In genomic region chr6:86394078-86394720, GRCm38 (mm10) we compare ENCODE assay signal across 34 mouse cellular contexts. TPM values are rescaled to one million over a fixed set of nuclear protein-coding genes. Genes with fewer than 3 reads are reported as not detected.
A peak's percentile ranks its signal among the peaks of the same experiment; 100 is the strongest.
DNase-seq lines count a peak whose midpoint lies in the region; ATAC-seq and TF ChIP-seq lines count a peak whose summit lies in the region.
"Had no signal": no experiment of that assay in that cellular context is flagged by ENCODE, and none has a peak within 500 bp of the region (broad histone marks: within the 10 kb centered on the region; RNA-seq: fewer than 3 reads in every experiment).

No protein-coding gene starts in this region.

- peak overlapping the region; percentile 88; the same call in 1 of the 2 replicates for H3K4me2 ChIP-seq in forebrain, embryonic 12.5 days
- no peak overlapping the region for H3K4me2 ChIP-seq in forebrain, postnatal 0 days (ENCODE audit: low read depth)
- H3K4me2 ChIP-seq in liver, embryonic 15.5 days: 0 out of 2 replicates have a peak overlapping the region, but pooled peaks have one; percentile 97
- no peak overlapping the region for H3K4me2 ChIP-seq in liver, embryonic 12.5 days

- peaks cover 32% of the 10 kb centered on the region for H3K4me1 ChIP-seq in forebrain, embryonic 12.5 days
- H3K4me1 ChIP-seq in forebrain, postnatal 0 days (ENCODE audit: insufficient read depth): peaks cover 13% of the 10 kb centered on the region
- H3K4me1 ChIP-seq in liver, embryonic 15.5 days (replicated peaks): peaks cover 45% of the 10 kb centered on the region
- peaks cover 42% of the 10 kb centered on the region for H3K4me1 ChIP-seq in liver, embryonic 12.5 days

- no peak for DNase-seq in forebrain, postnatal 0 days
- DNase-seq in urinary bladder, postnatal 14 days (ENCODE audit: low spot score): peak; percentile 10
- no peak for DNase-seq in urinary bladder, postnatal 10 days (ENCODE audit: low spot score)
- DNase-seq in natural killer cell, adult 2 months (ENCODE audit: low spot score in 2 of 2): no peak
- DNase-seq: adrenal gland, postnatal 14 days; cerebellum, adult 11 months; cerebellum, adult 9-10 months; gastrocnemius, postnatal 25 days; heart, adult 18-20 months; kidney, postnatal 14 days; layer of hippocampus, adult 9-11 months; liver; lung, adult 18-20 months; lung, postnatal 10 days; retina, postnatal 1 day; right cerebral cortex, postnatal 14 days; thymus, adult 2 months; thymus, postnatal 36 days had no signal

- no peak overlapping the region for H3K9ac ChIP-seq in forebrain, embryonic 12.5 days
- no peak overlapping the region for H3K9ac ChIP-seq in forebrain, postnatal 0 days
- no peak overlapping the region for H3K9ac ChIP-seq in liver, embryonic 15.5 days
- no peak overlapping the region for H3K9ac ChIP-seq in liver, embryonic 12.5 days
- H3K9ac ChIP-seq: embryonic facial prominence, embryonic 15.5 days; heart, embryonic 15.5 days had no signal

- H3K4me3 ChIP-seq in forebrain, embryonic 12.5 days (replicated peaks): no peak overlapping the region
- no peak overlapping the region for H3K4me3 ChIP-seq in forebrain, postnatal 0 days (ENCODE audit: low read depth, low read length)
- no peak overlapping the region for H3K4me3 ChIP-seq in liver, embryonic 15.5 days (replicated peaks)
- H3K4me3 ChIP-seq in liver, embryonic 12.5 days: no peak overlapping the region
- H3K4me3 ChIP-seq: heart, embryonic 15.5 days; myocyte had no signal

- H3K36me3 ChIP-seq in forebrain, embryonic 12.5 days (replicated peaks): peaks cover 45% of the 10 kb centered on the region
- peaks cover 37% of the 10 kb centered on the region for H3K36me3 ChIP-seq in forebrain, postnatal 0 days (ENCODE audit: insufficient read depth)
- peaks cover 49% of the 10 kb centered on the region for H3K36me3 ChIP-seq in liver, embryonic 15.5 days (replicated peaks)
- peaks cover 49% of the 10 kb centered on the region for H3K36me3 ChIP-seq in liver, embryonic 12.5 days

- no peak overlapping the region for H3K27ac ChIP-seq in forebrain, embryonic 12.5 days
- no peak overlapping the region for H3K27ac ChIP-seq in forebrain, postnatal 0 days (ENCODE audit: low read depth, low read length)
- no peak overlapping the region for H3K27ac ChIP-seq in liver, embryonic 15.5 days (replicated peaks)
- no peak overlapping the region for H3K27ac ChIP-seq in liver, embryonic 12.5 days
- H3K27ac ChIP-seq: heart, embryonic 15.5 days; hindbrain, embryonic 14.5 days; macrophage; neural tube, embryonic 15.5 days had no signal

- TF ChIP-seq CTCF in forebrain, postnatal 0 days (IDR thresholded peaks at IDR 0.05; ENCODE audit: low read depth): no peak

- ATAC-seq in forebrain, embryonic 12.5 days (ENCODE audit: low FRiP score): no peak
- no peak for ATAC-seq in forebrain, postnatal 0 days
- no peak for ATAC-seq in liver, embryonic 15.5 days (ENCODE audit: insufficient read depth)
- ATAC-seq in liver, embryonic 12.5 days: no peak
- ATAC-seq: forebrain, embryonic 14.5 days; intestine, postnatal 0 days; Patski had no signal

- H3K9me3 ChIP-seq in forebrain, embryonic 12.5 days: no peaks in the 10 kb centered on the region
- no peaks in the 10 kb centered on the region for H3K9me3 ChIP-seq in forebrain, postnatal 0 days (ENCODE audit: low read length)
- no peaks in the 10 kb centered on the region for H3K9me3 ChIP-seq in liver, embryonic 15.5 days (replicated peaks)
- H3K9me3 ChIP-seq in liver, embryonic 12.5 days (replicated peaks): no peaks in the 10 kb centered on the region
- H3K9me3 ChIP-seq: embryonic facial prominence, embryonic 15.5 days; heart, embryonic 15.5 days; neural tube, embryonic 15.5 days had no signal

- WGBS in forebrain, embryonic 12.5 days: 88% methylated on average over 17 of the region's 17 CpGs
- 90% methylated on average over 17 of the region's 17 CpGs for WGBS in forebrain, postnatal 0 days
- WGBS in liver, embryonic 15.5 days (ENCODE audit: insufficient replicate concordance): 81% methylated on average over 17 of the region's 17 CpGs
- 82% methylated on average over 17 of the region's 17 CpGs for WGBS in liver, embryonic 12.5 days (ENCODE audit: insufficient replicate concordance)

- 0 out of 2 replicates have a peak, but pooled peaks cover 4% of the 10 kb centered on the region for H3K27me3 ChIP-seq in forebrain, embryonic 12.5 days
- H3K27me3 ChIP-seq in forebrain, postnatal 0 days (ENCODE audit: insufficient read depth, low read length): no peaks in the 10 kb centered on the region
- H3K27me3 ChIP-seq in liver, embryonic 15.5 days: peaks cover 8% of the 10 kb centered on the region; the same call in 1 of the 2 replicates
- peaks cover 5% of the 10 kb centered on the region; the same call in 1 of the 2 replicates for H3K27me3 ChIP-seq in liver, embryonic 12.5 days (replicated peaks)
- H3K27me3 ChIP-seq: embryonic facial prominence, embryonic 15.5 days; heart, embryonic 15.5 days; neural tube, embryonic 15.5 days; Patski had no signal

RNA-seq across cellular contexts. Expression of gene Pcyox1, which starts 2.8 kb away (rescaled TPM):
- 99.8 and 106 TPM in 2 replicates for polyA plus RNA-seq in forebrain, embryonic 12.5 days (2016; fragmentation: Nextera tagmentation; extraction: Ambion mirVana)
- 105 and 113 TPM in 2 replicates for total RNA-seq in forebrain, postnatal 0 days (2014; rRNA removed)
- polyA plus RNA-seq in forebrain, postnatal 0 days (2015; fragmentation: Nextera tagmentation; extraction: Ambion mirVana): 90.1 and 99.2 TPM in 2 replicates
- 58.6 and 66.3 TPM in 2 replicates for polyA plus RNA-seq in liver, embryonic 15.5 days (2015; fragmentation: Nextera tagmentation; extraction: Ambion mirVana)
- 41.5 and 45.9 TPM in 2 replicates for polyA plus RNA-seq in liver, embryonic 12.5 days (2016; fragmentation: Nextera tagmentation; extraction: Ambion mirVana)

RNA-seq across cellular contexts. Expression of gene Tia1, which starts 9.8 kb away (rescaled TPM):
- 337 and 341 TPM in 2 replicates for polyA plus RNA-seq in forebrain, embryonic 12.5 days (2016; fragmentation: Nextera tagmentation; extraction: Ambion mirVana)
- 201 and 252 TPM in 2 replicates for total RNA-seq in forebrain, postnatal 0 days (2014; rRNA removed)
- 150 and 191 TPM in 2 replicates for polyA plus RNA-seq in forebrain, postnatal 0 days (2015; fragmentation: Nextera tagmentation; extraction: Ambion mirVana)
- polyA plus RNA-seq in liver, embryonic 15.5 days (2015; fragmentation: Nextera tagmentation; extraction: Ambion mirVana): 19.1 and 20.8 TPM in 2 replicates
- 45.2 and 46.2 TPM in 2 replicates for polyA plus RNA-seq in liver, embryonic 12.5 days (2016; fragmentation: Nextera tagmentation; extraction: Ambion mirVana)

RNA-seq across cellular contexts. Expression of gene Snrpg, which starts 23.1 kb away (rescaled TPM):
- 641 and 720 TPM in 2 replicates for polyA plus RNA-seq in forebrain, embryonic 12.5 days (2016; fragmentation: Nextera tagmentation; extraction: Ambion mirVana)
- 72.0 and 101 TPM in 2 replicates for total RNA-seq in forebrain, postnatal 0 days (2014; rRNA removed)
- 308 and 448 TPM in 2 replicates for polyA plus RNA-seq in forebrain, postnatal 0 days (2015; fragmentation: Nextera tagmentation; extraction: Ambion mirVana)
- polyA plus RNA-seq in liver, embryonic 15.5 days (2015; fragmentation: Nextera tagmentation; extraction: Ambion mirVana): 251 and 306 TPM in 2 replicates
- 493 and 510 TPM in 2 replicates for polyA plus RNA-seq in liver, embryonic 12.5 days (2016; fragmentation: Nextera tagmentation; extraction: Ambion mirVana)

RNA-seq across cellular contexts. Expression of gene Fam136a, which starts 28.8 kb away (rescaled TPM):
- 118 and 131 TPM in 2 replicates for polyA plus RNA-seq in forebrain, embryonic 12.5 days (2016; fragmentation: Nextera tagmentation; extraction: Ambion mirVana)
- total RNA-seq in forebrain, postnatal 0 days (2014; rRNA removed): 65.9 and 85.8 TPM in 2 replicates
- 75.1 and 75.2 TPM in 2 replicates for polyA plus RNA-seq in forebrain, postnatal 0 days (2015; fragmentation: Nextera tagmentation; extraction: Ambion mirVana)
- polyA plus RNA-seq in liver, embryonic 15.5 days (2015; fragmentation: Nextera tagmentation; extraction: Ambion mirVana): 62.9 and 65.2 TPM in 2 replicates
- 104 and 111 TPM in 2 replicates for polyA plus RNA-seq in liver, embryonic 12.5 days (2016; fragmentation: Nextera tagmentation; extraction: Ambion mirVana)

RNA-seq across cellular contexts. Expression of gene Gm44790, which starts 32.3 kb away (rescaled TPM):
- polyA plus RNA-seq in forebrain, embryonic 12.5 days (2016; fragmentation: Nextera tagmentation; extraction: Ambion mirVana): not detected in 2 replicates
- not detected in 2 replicates for total RNA-seq in forebrain, postnatal 0 days (2014; rRNA removed)
- 0.67 and 2.0 TPM in 2 replicates for polyA plus RNA-seq in forebrain, postnatal 0 days (2015; fragmentation: Nextera tagmentation; extraction: Ambion mirVana)
- not detected in 2 replicates for polyA plus RNA-seq in liver, embryonic 15.5 days (2015; fragmentation: Nextera tagmentation; extraction: Ambion mirVana)
- not detected in 2 replicates for polyA plus RNA-seq in liver, embryonic 12.5 days (2016; fragmentation: Nextera tagmentation; extraction: Ambion mirVana)
- total RNA-seq: common myeloid progenitor, adult 5-6 weeks; gastrocnemius, adult 18-20 months; gastrocnemius, postnatal 25 days; heart, adult 18-20 months; megakaryocyte-erythroid progenitor cell, adult 5-6 weeks had no signal
- polyA plus RNA-seq: embryonic facial prominence, embryonic 15.5 days; heart, embryonic 15.5 days; hindbrain, embryonic 14.5 days; intestine, postnatal 0 days; kidney, embryonic 14.5 days; macrophage; myocyte; neural tube, embryonic 15.5 days had no signal

Comparison
In these comparisons a context has a peak if more than half of its experiments do, and no peak if none do; other contexts are left out.
1. H3K4me2 ChIP-seq: peak in forebrain, embryonic 12.5 days (single experiment) and liver, embryonic 15.5 days (single experiment); none in forebrain, postnatal 0 days (single experiment) and liver, embryonic 12.5 days (single experiment).